Mouse (Mus musculus): ENCODE data around the gene Unc93a2. TPM values are rescaled to one million over a fixed set of nuclear protein-coding genes. Genes with fewer than 3 reads are reported as not detected.
A peak's percentile ranks its signal among the peaks of the same experiment; 100 is the strongest.
"Not testable (repeated sequence)": the region's sequence is repeated elsewhere in the genome, so short reads cannot be mapped to it uniquely, and the experiment has no call there.

The Unc93a2 gene
- total and polyA plus RNA-seq, 2 experiments from 2014 or later: not detected

GRCm38 (mm10) chr17:7395671-7396070, 10.4 kb upstream of the Unc93a2 start:
- H3K4me3 ChIP-seq (ENCODE audit: low read depth, low read length); H3K27ac ChIP-seq (ENCODE audit: low read depth, low read length); H3K9me3 ChIP-seq (ENCODE audit: low read length); H3K36me3 ChIP-seq (ENCODE audit: insufficient read depth); ATAC-seq; H3K4me1 ChIP-seq (ENCODE audit: insufficient read depth); DNase-seq; H3K4me2 ChIP-seq (ENCODE audit: low read depth); H3K27me3 ChIP-seq (ENCODE audit: insufficient read depth, low read length); H3K9ac ChIP-seq: not testable (repeated sequence)
- WGBS: 92% methylated on average over 6 of the region's 8 CpGs

GRCm38 (mm10) chr17:7395116-7395515, 9.9 kb upstream of the Unc93a2 start:
- H3K36me3 ChIP-seq (ENCODE audit: insufficient read depth); H3K4me2 ChIP-seq (ENCODE audit: low read depth); ATAC-seq; H3K27me3 ChIP-seq (ENCODE audit: insufficient read depth, low read length); H3K27ac ChIP-seq (ENCODE audit: low read depth, low read length); DNase-seq; H3K9me3 ChIP-seq (ENCODE audit: low read length); H3K9ac ChIP-seq; H3K4me3 ChIP-seq (ENCODE audit: low read depth, low read length); H3K4me1 ChIP-seq (ENCODE audit: insufficient read depth): not testable (repeated sequence)
- WGBS: 81% methylated on average over 7 of the region's 7 CpGs

- 52% methylated on average over 7 of the region's 7 CpGs for WGBS
Measured at GRCm38 (mm10) chr17:7389898-7390297, 4.6 kb upstream of the Unc93a2 start.

GRCm38 (mm10) chr17:7388958-7389356, 3.7 kb upstream of the Unc93a2 start:
- H3K9ac ChIP-seq; H3K4me3 ChIP-seq (ENCODE audit: low read depth, low read length); H3K36me3 ChIP-seq (ENCODE audit: insufficient read depth); H3K4me1 ChIP-seq (ENCODE audit: insufficient read depth); H3K27me3 ChIP-seq (ENCODE audit: insufficient read depth, low read length); H3K27ac ChIP-seq (ENCODE audit: low read depth, low read length); H3K9me3 ChIP-seq (ENCODE audit: low read length); H3K4me2 ChIP-seq (ENCODE audit: low read depth): not testable (repeated sequence)
- WGBS: 54% methylated on average over 6 of the region's 8 CpGs
- DNase-seq (peak; percentile 33), ATAC-seq (peak; percentile 61)

More at GRCm38 (mm10) chr17:7389898-7390297, 4.6 kb upstream of the Unc93a2 start:
- not testable (repeated sequence) for H3K9ac ChIP-seq; H3K4me1 ChIP-seq (ENCODE audit: insufficient read depth); H3K9me3 ChIP-seq (ENCODE audit: low read length); H3K27me3 ChIP-seq (ENCODE audit: insufficient read depth, low read length); H3K4me3 ChIP-seq (ENCODE audit: low read depth, low read length); H3K27ac ChIP-seq (ENCODE audit: low read depth, low read length); H3K4me2 ChIP-seq (ENCODE audit: low read depth); H3K36me3 ChIP-seq (ENCODE audit: insufficient read depth)
- ATAC-seq (0 out of 2 replicates have a peak, but pooled peaks have one; percentile 10), DNase-seq (peak; percentile 34)

GRCm38 (mm10) chr17:7388341-7388957, 3.2 kb upstream of the Unc93a2 start:
- not testable (repeated sequence) for H3K36me3 ChIP-seq (ENCODE audit: insufficient read depth); H3K4me2 ChIP-seq (ENCODE audit: low read depth); H3K9me3 ChIP-seq (ENCODE audit: low read length); H3K4me3 ChIP-seq (ENCODE audit: low read depth, low read length); DNase-seq; H3K27ac ChIP-seq (ENCODE audit: low read depth, low read length); H3K27me3 ChIP-seq (ENCODE audit: insufficient read depth, low read length); H3K4me1 ChIP-seq (ENCODE audit: insufficient read depth); H3K9ac ChIP-seq
- peak; percentile 2; the same call in 1 of the 2 replicates for ATAC-seq
- WGBS: no CpG with 5 or more reads among the region's 2 CpGs

GRCm38 (mm10) chr17:7386016-7386415, 752 bp upstream of the Unc93a2 start:
- DNase-seq; H3K4me3 ChIP-seq (ENCODE audit: low read depth, low read length); H3K9ac ChIP-seq; H3K27ac ChIP-seq (ENCODE audit: low read depth, low read length); H3K9me3 ChIP-seq (ENCODE audit: low read length); H3K4me2 ChIP-seq (ENCODE audit: low read depth); H3K4me1 ChIP-seq (ENCODE audit: insufficient read depth); ATAC-seq; H3K36me3 ChIP-seq (ENCODE audit: insufficient read depth); H3K27me3 ChIP-seq (ENCODE audit: insufficient read depth, low read length): not testable (repeated sequence)
- WGBS: 72% methylated on average over 8 of the region's 8 CpGs

- not testable (repeated sequence) for H3K27me3 ChIP-seq (ENCODE audit: insufficient read depth, low read length); H3K4me1 ChIP-seq (ENCODE audit: insufficient read depth); H3K4me3 ChIP-seq (ENCODE audit: low read depth, low read length); H3K4me2 ChIP-seq (ENCODE audit: low read depth); H3K27ac ChIP-seq (ENCODE audit: low read depth, low read length); ATAC-seq; H3K9me3 ChIP-seq (ENCODE audit: low read length); DNase-seq; H3K36me3 ChIP-seq (ENCODE audit: insufficient read depth); H3K9ac ChIP-seq
- 84% methylated on average over 10 of the region's 13 CpGs for WGBS
Measured at GRCm38 (mm10) chr17:7383167-7384143, 1.8 kb downstream of the Unc93a2 start.

- H3K4me3 ChIP-seq (ENCODE audit: low read depth, low read length); DNase-seq; H3K4me2 ChIP-seq (ENCODE audit: low read depth); H3K27me3 ChIP-seq (ENCODE audit: insufficient read depth, low read length); H3K36me3 ChIP-seq (ENCODE audit: insufficient read depth); H3K9me3 ChIP-seq (ENCODE audit: low read length); ATAC-seq; H3K27ac ChIP-seq (ENCODE audit: low read depth, low read length); H3K9ac ChIP-seq; H3K4me1 ChIP-seq (ENCODE audit: insufficient read depth): not testable (repeated sequence)
- 79% methylated on average over 1 of the region's 3 CpGs for WGBS
Measured at GRCm38 (mm10) chr17:7382711-7383110, 2.6 kb downstream of the Unc93a2 start.

GRCm38 (mm10) chr17:7377907-7378306, 7.4 kb downstream of the Unc93a2 start:
- not testable (repeated sequence) for H3K9ac ChIP-seq; H3K27ac ChIP-seq (ENCODE audit: low read depth, low read length); DNase-seq; H3K4me1 ChIP-seq (ENCODE audit: insufficient read depth); H3K9me3 ChIP-seq (ENCODE audit: low read length); H3K27me3 ChIP-seq (ENCODE audit: insufficient read depth, low read length); ATAC-seq; H3K4me3 ChIP-seq (ENCODE audit: low read depth, low read length); H3K36me3 ChIP-seq (ENCODE audit: insufficient read depth); H3K4me2 ChIP-seq (ENCODE audit: low read depth)
- WGBS: 10% methylated on average over 2 of the region's 3 CpGs

- DNase-seq; H3K36me3 ChIP-seq (ENCODE audit: insufficient read depth); H3K9ac ChIP-seq; H3K9me3 ChIP-seq (ENCODE audit: low read length); H3K4me3 ChIP-seq (ENCODE audit: low read depth, low read length); H3K27me3 ChIP-seq (ENCODE audit: insufficient read depth, low read length); H3K4me1 ChIP-seq (ENCODE audit: insufficient read depth); H3K27ac ChIP-seq (ENCODE audit: low read depth, low read length); H3K4me2 ChIP-seq (ENCODE audit: low read depth); ATAC-seq: not testable (repeated sequence)
- WGBS: 100% methylated on average over 1 of the region's 3 CpGs
Measured at GRCm38 (mm10) chr17:7376951-7377700, 8.1 kb downstream of the Unc93a2 start.

Data from forebrain, postnatal 0 days (tissue).